Mouse (Mus musculus): ENCODE measurements around the gene A530016L24Rik. TPM values are rescaled to one million over a fixed set of nuclear protein-coding genes. Genes with fewer than 3 reads are reported as not detected.

A530016L24Rik gene
- total and polyA plus RNA-seq, 3 experiments = not detected

GRCm38 (mm10) chr12:112507264-112507663 is 18.0 kb downstream of the A530016L24Rik start:
- H3K79me2 ChIP-seq (replicated peaks; ENCODE audit: control insufficient read depth, extremely low read depth, insufficient read depth, poor library complexity, severe bottlenecking) = no peaks in the 10 kb centered on the region
- dilution Hi-C loops (cut with MboI; ENCODE audit: extremely low pct_ligation_motif_present, extremely low pct_unique_long_range_greater_than_20kb, low sequenced_read_pairs) = no loop called here
- TF ChIP-seq MYC (IDR thresholded peaks at IDR 0.05; ENCODE audit: low read depth, low read length) (no peak), MAFK (IDR thresholded peaks at IDR 0.05; ENCODE audit: insufficient replicate concordance, low read length) (no peak), USF2 (conservative IDR thresholded peaks at IDR 0.05; ENCODE audit: low read depth, low read length) (no peak), MEF2A (IDR thresholded peaks at IDR 0.05; ENCODE audit: borderline replicate concordance, low read depth, low read length) (no peak), JUN (IDR thresholded peaks at IDR 0.05; ENCODE audit: insufficient read depth, low read depth, low read length) (no peak), KAT2A (IDR thresholded peaks at IDR 0.05; ENCODE audit: insufficient replicate concordance, low read length) (no peak), ELF1 (IDR thresholded peaks at IDR 0.05; ENCODE audit: low read depth, low read length) (no peak), PAX5 (IDR thresholded peaks at IDR 0.05; ENCODE audit: low read length) (no peak), UBTF (IDR thresholded peaks at IDR 0.05; ENCODE audit: low read depth, low read length) (no peak), POLR2A (IDR thresholded peaks at IDR 0.05; ENCODE audit: low read depth, low read length) (no peak), JUND (conservative IDR thresholded peaks at IDR 0.05; ENCODE audit: low read depth, low read length) (no peak), CTCF (conservative IDR thresholded peaks at IDR 0.05 in 1 of 2, IDR thresholded peaks at IDR 0.05 in 1 of 2; ENCODE audit: low read depth in 2 of 2, low read length in 2 of 2) (no peak), MXI1 (IDR thresholded peaks at IDR 0.05; ENCODE audit: low read depth, low read length) (no peak), ZC3H11A (IDR thresholded peaks at IDR 0.05; ENCODE audit: low read depth, low read length) (no peak), MAZ (IDR thresholded peaks at IDR 0.05; ENCODE audit: low read depth, low read length) (no peak), NRF1 (IDR thresholded peaks at IDR 0.05; ENCODE audit: low read depth, low read length) (no peak), ZKSCAN1 (IDR thresholded peaks at IDR 0.05; ENCODE audit: borderline replicate concordance, low read depth, low read length) (no peak), USF1 (IDR thresholded peaks at IDR 0.05; ENCODE audit: low read depth, low read length) (no peak), E2F4 (IDR thresholded peaks at IDR 0.05; ENCODE audit: insufficient replicate concordance, low read depth, low read length) (no peak), SIN3A (IDR thresholded peaks at IDR 0.05; ENCODE audit: low read length) (no peak)

GRCm38 (mm10) chr12:112507984-112508383 is 18.7 kb downstream of the A530016L24Rik start:
- dilution Hi-C loops (cut with MboI; ENCODE audit: extremely low pct_ligation_motif_present, extremely low pct_unique_long_range_greater_than_20kb, low sequenced_read_pairs) = no loop called here

More at GRCm38 (mm10) chr12:112507264-112507663, 18.0 kb downstream of the A530016L24Rik start:
- Histone ChIP-seq H3K4me3 (replicated peaks in 1 of 3; ENCODE audit: low read depth in 2 of 3, low read length in 2 of 3, poor library complexity in 1 of 3) (no peak overlapping the region), H3K27me3 (replicated peaks) (peaks cover 87% of the 10 kb centered on the region), H3K9ac (ENCODE audit: insufficient read depth, low read depth) (no peak overlapping the region), H3K9me3 (replicated peaks; ENCODE audit: low read length) (peaks cover 8% of the 10 kb centered on the region), H3K4me2 (ENCODE audit: insufficient read depth, low read depth, poor library complexity, severe bottlenecking) (no peak overlapping the region), H3K36me3 (replicated peaks in 1 of 2; ENCODE audit: control insufficient read depth in 1 of 2, insufficient read depth in 1 of 2, low read length in 1 of 2) (no peaks in the 10 kb centered on the region), H3K27ac (ENCODE audit: insufficient read depth, low read depth) (no peak overlapping the region), H3K4me1 (ENCODE audit: control insufficient read depth in 1 of 2, insufficient read depth in 2 of 2) (peaks cover 0 to 8% of the 10 kb centered on the region in 2 experiments; a peak in 2 of 4 replicates)
- in situ Hi-C loops (cut with MboI; ENCODE audit: low pct_ligation_motif_present, low pct_unique_long_range_greater_than_20kb, low sequenced_read_pairs) = loop anchor here (5.0 kb wide), 1 partner anchor 35 kb away; no protein-coding TSS in a partner anchor
- no peak for DNase-seq (ENCODE audit: extremely low read depth)

More at GRCm38 (mm10) chr12:112507984-112508383, 18.7 kb downstream of the A530016L24Rik start:
- no peaks in the 10 kb centered on the region for H3K79me2 ChIP-seq (replicated peaks; ENCODE audit: control insufficient read depth, extremely low read depth, insufficient read depth, poor library complexity, severe bottlenecking)
- in situ Hi-C loops (cut with MboI; ENCODE audit: low pct_ligation_motif_present, low pct_unique_long_range_greater_than_20kb, low sequenced_read_pairs) = loop anchor here (5.0 kb wide), 1 partner anchor 34 kb away; no protein-coding TSS in a partner anchor
- H3K4me2 ChIP-seq (ENCODE audit: insufficient read depth, low read depth, poor library complexity, severe bottlenecking) = no peak overlapping the region
- DNase-seq (ENCODE audit: extremely low read depth) = no peak
- H3K27me3 ChIP-seq (replicated peaks) = peaks cover 86% of the 10 kb centered on the region
- no peak for TF ChIP-seq USF1 (IDR thresholded peaks at IDR 0.05; ENCODE audit: low read depth, low read length)
- no peak for TF ChIP-seq UBTF (IDR thresholded peaks at IDR 0.05; ENCODE audit: low read depth, low read length)
- no peak for TF ChIP-seq ZC3H11A (IDR thresholded peaks at IDR 0.05; ENCODE audit: low read depth, low read length)
- peak; percentile 59 for TF ChIP-seq EP300 (IDR thresholded peaks at IDR 0.05; ENCODE audit: low read length)
- TF ChIP-seq GABPA (IDR thresholded peaks at IDR 0.05; ENCODE audit: insufficient replicate concordance, low read depth, low read length) = no peak
- no peak for TF ChIP-seq JUND (conservative IDR thresholded peaks at IDR 0.05; ENCODE audit: low read depth, low read length)
- TF ChIP-seq MAX (IDR thresholded peaks at IDR 0.05; ENCODE audit: low read length) = no peak
- no peak for TF ChIP-seq MXI1 (IDR thresholded peaks at IDR 0.05; ENCODE audit: low read depth, low read length)
- TF ChIP-seq ETS1 (conservative IDR thresholded peaks at IDR 0.05; ENCODE audit: low read depth, low read length) = peak; percentile 80
- peak; percentile 46 for TF ChIP-seq BHLHE40 (IDR thresholded peaks at IDR 0.05; ENCODE audit: low read depth, low read length)
- TF ChIP-seq TCF12 (IDR thresholded peaks at IDR 0.05; ENCODE audit: low read depth, low read length) = peak; percentile 47; the same call in 1 of the 2 replicates
- TF ChIP-seq IRF4 (IDR thresholded peaks at IDR 0.05; ENCODE audit: low read depth, low read length) = peak; percentile 53; the same call in 1 of the 2 replicates
- peak; percentile 18; the same call in 1 of the 2 replicates for TF ChIP-seq MEF2A (IDR thresholded peaks at IDR 0.05; ENCODE audit: borderline replicate concordance, low read depth, low read length)
- H3K4me3 ChIP-seq (replicated peaks in 1 of 3; ENCODE audit: low read depth in 2 of 3, low read length in 2 of 3, poor library complexity in 1 of 3) = no peak overlapping the region
- no peaks in the 10 kb centered on the region for H3K36me3 ChIP-seq (replicated peaks in 1 of 2; ENCODE audit: control insufficient read depth in 1 of 2, insufficient read depth in 1 of 2, low read length in 1 of 2)
- H3K27ac ChIP-seq (ENCODE audit: insufficient read depth, low read depth) = no peak overlapping the region
- no peak overlapping the region for H3K9ac ChIP-seq (ENCODE audit: insufficient read depth, low read depth)
- H3K9me3 ChIP-seq (replicated peaks; ENCODE audit: low read length) = peaks cover 8% of the 10 kb centered on the region
- H3K4me1 ChIP-seq (ENCODE audit: control insufficient read depth in 1 of 2, insufficient read depth in 2 of 2) = peaks cover 0 to 8% of the 10 kb centered on the region in 2 experiments; a peak in 2 of 4 replicates

All from CH12.LX (cell line).